In the genomic region with DNA sequence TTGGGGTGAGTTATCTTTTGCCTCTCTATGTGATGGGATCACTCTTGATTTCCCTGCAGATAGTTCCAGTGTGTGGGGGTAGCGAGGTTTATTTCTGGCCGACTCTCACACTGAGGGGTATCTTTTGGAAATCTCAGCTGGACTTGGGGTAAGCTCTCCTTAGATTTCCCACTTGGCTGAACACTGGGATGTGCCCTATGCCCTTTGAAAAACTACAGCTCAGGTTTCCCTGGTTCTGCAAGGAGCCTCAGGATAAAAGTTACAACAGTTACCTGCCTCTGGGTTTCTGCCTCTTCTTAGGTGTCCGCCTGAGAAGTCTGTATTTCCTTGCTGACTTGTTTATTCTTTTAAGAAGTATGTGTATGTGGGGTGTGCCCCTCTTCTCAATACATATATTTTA, we compare ENCODE assay signal across 34 mouse cellular contexts. TPM values are rescaled to one million over a fixed set of nuclear protein-coding genes. Genes with fewer than 3 reads are reported as not detected.
DNase-seq lines count a peak whose midpoint lies in the region; ATAC-seq and TF ChIP-seq lines count a peak whose summit lies in the region.
"Had no signal": no experiment of that assay in that cellular context is flagged by ENCODE, and none has a peak within 500 bp of the region (broad histone marks: within the 10 kb centered on the region; RNA-seq: fewer than 3 reads in every experiment).

No protein-coding gene starts in this region.

- peaks cover 27% of the 10 kb centered on the region for H3K4me1 ChIP-seq in kidney, adult 2 months (ENCODE audit: control insufficient read depth, insufficient read depth, low read length)
- peaks cover 7% of the 10 kb centered on the region for H3K4me1 ChIP-seq in kidney, embryonic 16.5 days (ENCODE audit: insufficient read depth, low read length)
- H3K4me1 ChIP-seq: embryonic facial prominence, embryonic 10.5 days; embryonic facial prominence, embryonic 13.5 days; forebrain, embryonic 12.5 days; forebrain, embryonic 15.5 days; heart, embryonic 15.5 days; hindbrain, embryonic 10.5 days; hindbrain, embryonic 13.5 days had no signal

- H3K4me2 ChIP-seq in kidney, embryonic 16.5 days (replicated peaks; ENCODE audit: low read depth, low read length), result no peak overlapping the region
- H3K4me2 ChIP-seq: embryonic facial prominence, embryonic 13.5 days; forebrain, embryonic 12.5 days; forebrain, embryonic 15.5 days; heart, embryonic 11.5 days; heart, embryonic 15.5 days; hindbrain, embryonic 13.5 days had no signal

- no peaks in the 10 kb centered on the region for H3K27me3 ChIP-seq in kidney, adult 2 months (replicated peaks; ENCODE audit: control insufficient read depth, insufficient read depth, low read length)
- H3K27me3 ChIP-seq in kidney, embryonic 16.5 days (ENCODE audit: insufficient read depth, low read length), result no peaks in the 10 kb centered on the region
- H3K27me3 ChIP-seq: CH12.LX; embryonic facial prominence, embryonic 13.5 days; forebrain, embryonic 12.5 days; forebrain, embryonic 15.5 days; heart, embryonic 15.5 days; hindbrain, embryonic 13.5 days; Patski had no signal

- no peak for ATAC-seq in kidney, embryonic 16.5 days (ENCODE audit: low FRiP score, low TSS enrichment)
- ATAC-seq: forebrain, embryonic 15.5 days; hindbrain, embryonic 16.5 days; Patski had no signal

- DNase-seq in gastrocnemius, adult 18-20 months (ENCODE audit: low spot score), result peak; percentile 56
- DNase-seq in gastrocnemius, postnatal 10 days, result no peak
- DNase-seq in kidney, adult 2 months, result peak; percentile 61
- no peak for DNase-seq in kidney, adult 18-20 months
- DNase-seq in kidney, postnatal 4 days, result no peak
- peak; percentile 60 for DNase-seq in skeletal muscle tissue, adult 2 months (ENCODE audit: low read depth, low spot score)
- DNase-seq: adrenal gland, postnatal 14 days; B cell, adult 2 months; cerebellum, adult 11-12 months; cerebellum, adult 8-10 months; cerebellum, postnatal 10 days; cerebellum, postnatal 36 days; embryo, embryonic 11 days; gastrocnemius, postnatal 36 days; heart, postnatal 10 days; heart, postnatal 36 days had no signal

- 50% methylated on average over 3 of the region's 3 CpGs for WGBS in kidney, adult 2 months
- 45% methylated on average over 3 of the region's 3 CpGs for WGBS in kidney, embryonic 16.5 days

- H3K4me3 ChIP-seq in kidney, adult 2 months (ENCODE audit: insufficient read depth, low read depth, low read length), result no peak overlapping the region
- no peak overlapping the region for H3K4me3 ChIP-seq in kidney, embryonic 16.5 days (ENCODE audit: low read length)
- H3K4me3 ChIP-seq: embryonic facial prominence, embryonic 10.5 days; embryonic facial prominence, embryonic 13.5 days; erythroblast, embryonic 14.5 days; forebrain, embryonic 12.5 days; forebrain, embryonic 15.5 days; heart, embryonic 15.5 days; hindbrain, embryonic 10.5 days; hindbrain, embryonic 13.5 days had no signal

- no peak for TF ChIP-seq CTCF in kidney, adult 2 months (conservative IDR thresholded peaks at IDR 0.05; ENCODE audit: insufficient read depth, insufficient read length, low read depth, low read length)

- H3K27ac ChIP-seq in kidney, adult 2 months (ENCODE audit: insufficient read depth, low read depth, low read length), result peak overlapping the region; percentile 80
- H3K27ac ChIP-seq in kidney, embryonic 16.5 days (ENCODE audit: low read length), result peak overlapping the region; percentile 27; the same call in 1 of the 2 replicates
- H3K27ac ChIP-seq: embryonic facial prominence, embryonic 10.5 days; embryonic facial prominence, embryonic 13.5 days; forebrain, embryonic 12.5 days; forebrain, embryonic 15.5 days; heart, embryonic 15.5 days; hindbrain, embryonic 10.5 days; hindbrain, embryonic 13.5 days had no signal

- no peaks in the 10 kb centered on the region for H3K9me3 ChIP-seq in kidney, embryonic 16.5 days (ENCODE audit: low read length)
- H3K9me3 ChIP-seq: embryonic facial prominence, embryonic 10.5 days; embryonic facial prominence, embryonic 13.5 days; forebrain, embryonic 12.5 days; forebrain, embryonic 15.5 days; G1E; heart, embryonic 15.5 days; hindbrain, embryonic 10.5 days; hindbrain, embryonic 13.5 days had no signal

- TF ChIP-seq POLR2A in kidney, adult 2 months (IDR thresholded peaks at IDR 0.05; ENCODE audit: low read depth, low read length), result no peak

- H3K36me3 ChIP-seq in kidney, adult 2 months (ENCODE audit: control insufficient read depth, insufficient read depth, low read length), result no peaks in the 10 kb centered on the region
- no peaks in the 10 kb centered on the region for H3K36me3 ChIP-seq in kidney, embryonic 16.5 days (ENCODE audit: insufficient read depth, low read length)
- H3K36me3 ChIP-seq: embryonic facial prominence, embryonic 10.5 days; embryonic facial prominence, embryonic 13.5 days; forebrain, embryonic 12.5 days; forebrain, embryonic 15.5 days; G1E; heart, embryonic 15.5 days; hindbrain, embryonic 10.5 days; hindbrain, embryonic 13.5 days had no signal

- no peak overlapping the region for H3K9ac ChIP-seq in kidney, embryonic 16.5 days (replicated peaks; ENCODE audit: low read length)
- H3K9ac ChIP-seq: embryonic facial prominence, embryonic 13.5 days; forebrain, embryonic 12.5 days; forebrain, embryonic 15.5 days; heart, embryonic 15.5 days; hindbrain, embryonic 13.5 days had no signal

RNA-seq across cellular contexts. Expression of gene Pcx, which starts 30.7 kb away (rescaled TPM):
- 100 to 1,000 TPM in 1 of 2 experiments, 10 to 100 TPM in 1; 57.4 to 111 TPM for total RNA-seq in gastrocnemius, adult 18-20 months (2021)
- 10 to 100 TPM; 12.7 to 18.1 TPM for total RNA-seq in gastrocnemius, postnatal 10 days (2021)
- 286 and 295 TPM in 2 replicates for polyA plus RNA-seq in kidney, adult 2 months (2012; rRNA removed)
- 56.3 and 70.9 TPM in 2 replicates for polyA plus RNA-seq in kidney, embryonic 16.5 days (2015; fragmentation: Nextera tagmentation; extraction: Ambion mirVana)

RNA-seq across cellular contexts. Expression of gene 2010003K11Rik, which starts 42.6 kb away (rescaled TPM):
- total RNA-seq in gastrocnemius, adult 18-20 months (2021), result not detected
- not detected for total RNA-seq in gastrocnemius, postnatal 10 days (2021)
- polyA plus RNA-seq in kidney, adult 2 months (2012; rRNA removed), result 2.8 TPM in 2 replicates
- polyA plus RNA-seq in kidney, embryonic 16.5 days (2015; fragmentation: Nextera tagmentation; extraction: Ambion mirVana), result 0.22 TPM in 1 of 2 replicates, not detected in the other
- total RNA-seq: CH12.LX; gastrocnemius, postnatal 36 days; granulocyte monocyte progenitor cell, adult 5-6 weeks; heart, adult 8-10 months had no signal
- polyA plus RNA-seq: brain, embryonic 14.5 days; cortical plate, adult 2 months; embryonic facial prominence, embryonic 10.5 days; embryonic facial prominence, embryonic 13.5 days; erythroblast, embryonic 14.5 days; forebrain, embryonic 12.5 days; forebrain, embryonic 15.5 days; G1E; heart, embryonic 11.5 days; heart, embryonic 15.5 days; hindbrain, embryonic 13.5 days; hindbrain, embryonic 16.5 days had no signal

Comparison
In these comparisons a context has a peak if more than half of its experiments do, and no peak if none do; other contexts are left out.
1. DNase-seq: peak in gastrocnemius, adult 18-20 months (single experiment), kidney, adult 2 months (single experiment) and skeletal muscle tissue, adult 2 months (single experiment); none in gastrocnemius, postnatal 10 days (single experiment), kidney, adult 18-20 months (single experiment) and kidney, postnatal 4 days (0 of 2).